Mouse (Mus musculus) erythroblast, adult 5-6 weeks (primary cell): ENCODE measurements at regions not wholly inside any gene's neighbourhood (a gene's known extent, or its start where the extent isn't known, plus 50 kb on each side); places are given as distances from the start of the nearest gene placed in this dataset.

Source experiments
- ATAC-seq: replicated peaks from 2 replicates; pipeline ENCODE4 v1.8.0; 2016; ENCODE audit warnings: moderate number of reproducible peaks, mild to moderate bottlenecking, moderate TSS enrichment, inconsistent platforms; ENCODE audit not compliant: poor library complexity, low FRiP score, severe bottlenecking

- ATAC-seq, result no peak
Observed at GRCm38 (mm10) chr13:97662741-97663140, 97.7 kb downstream of the Gm10260 start.

DNA sequence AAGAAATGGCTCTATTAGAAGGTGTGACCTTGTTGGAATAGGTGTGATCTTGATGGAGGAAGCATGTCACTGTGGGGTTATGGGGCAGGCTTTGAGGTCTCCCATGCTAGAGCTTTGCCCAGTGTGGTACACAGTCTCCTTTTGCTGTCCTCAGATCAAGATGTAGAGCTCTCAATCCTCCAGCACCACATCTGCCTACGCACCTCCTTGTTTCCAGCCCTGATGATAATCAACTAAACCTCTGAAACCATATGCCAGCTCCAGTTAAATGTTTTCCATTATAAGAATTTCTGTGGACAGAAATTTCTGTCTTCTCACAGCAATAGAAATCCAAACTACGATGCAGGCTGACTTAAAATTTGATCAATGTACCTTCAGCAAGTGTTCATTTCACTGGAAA lies 103.8 kb downstream of the Gm10260 start:
- no peak for ATAC-seq

GRCm38 (mm10) chr13:97652279-97652678 lies 108.2 kb downstream of the Gm10260 start:
- no peak for ATAC-seq

- no peak for ATAC-seq
Observed at GRCm38 (mm10) chr13:97651761-97652160, 108.7 kb downstream of the Gm10260 start.

DNA sequence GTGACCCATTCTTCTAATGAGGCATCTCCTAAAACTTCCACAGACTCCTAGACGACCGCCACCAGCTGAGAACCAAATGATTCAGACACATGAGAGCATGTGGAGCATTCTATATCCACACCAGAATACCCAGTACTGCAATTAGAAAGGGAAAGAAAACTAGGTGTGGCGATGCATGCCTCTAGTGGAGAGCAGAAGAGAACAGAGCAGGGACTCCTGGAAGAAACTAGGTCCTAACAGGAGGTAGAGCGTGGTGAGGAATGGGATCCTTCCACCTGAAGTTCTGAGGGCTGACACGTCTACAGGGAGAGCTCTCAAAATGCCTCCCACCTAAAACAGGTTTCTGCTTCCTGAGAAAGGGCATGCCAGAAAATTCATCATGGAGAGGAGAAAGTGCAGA lies 109.3 kb downstream of the Gm10260 start:
- ATAC-seq, result no peak; the same call in 1 of the 2 replicates

GRCm38 (mm10) chr13:97650191-97650590 lies 110.2 kb downstream of the Gm10260 start:
- no peak for ATAC-seq

- ATAC-seq, result no peak
Observed at GRCm38 (mm10) chr13:97647486-97647885, 112.9 kb downstream of the Gm10260 start.

GRCm38 (mm10) chr13:97646021-97646385 lies 114.4 kb downstream of the Gm10260 start:
- ATAC-seq, result no peak

DNA sequence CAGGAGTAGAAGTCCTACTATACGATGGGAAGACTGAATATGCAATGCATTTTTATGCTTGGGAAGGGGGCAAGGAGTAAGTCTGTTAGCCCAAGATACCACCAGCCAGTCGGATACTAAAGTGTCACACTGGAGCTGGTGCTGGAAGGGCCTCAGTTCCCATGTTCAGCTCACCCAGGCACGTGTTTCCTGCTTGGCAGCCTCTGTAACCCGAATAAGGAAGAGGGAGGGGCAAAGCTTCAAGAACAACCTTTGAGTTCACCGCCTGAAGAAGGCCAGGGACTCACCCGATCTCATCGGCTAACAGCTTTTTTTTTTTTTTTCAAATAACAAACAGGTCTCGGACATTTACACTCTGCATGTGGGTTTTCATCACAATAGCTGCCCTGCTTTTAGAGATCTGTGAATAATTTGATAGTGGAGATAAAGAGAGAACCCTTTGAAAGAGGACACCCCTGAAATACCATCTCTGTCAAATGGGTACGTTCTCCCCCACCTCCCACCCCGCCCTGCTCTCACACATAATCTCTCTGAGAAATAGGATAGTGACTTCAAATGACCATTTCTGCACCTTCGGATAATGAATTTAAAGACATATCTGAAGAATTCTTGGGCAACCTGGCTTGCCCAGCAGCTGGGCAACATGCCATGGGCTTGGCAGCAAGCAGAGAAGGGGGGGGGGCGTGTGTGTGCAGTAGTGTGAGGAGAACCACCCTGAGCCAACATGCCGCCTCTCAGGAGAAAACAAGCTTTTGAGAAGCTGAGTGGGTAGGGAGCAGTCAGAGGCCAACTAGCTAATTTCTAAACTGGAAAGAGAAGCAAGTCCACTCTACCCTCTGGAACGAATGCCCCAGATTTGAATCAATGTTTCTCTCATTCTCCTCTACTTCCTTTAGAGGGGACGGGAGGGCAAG lies 115.1 kb downstream of the Gm10260 start:
- peak; percentile 40; the same call in 1 of the 2 replicates for ATAC-seq

GRCm38 (mm10) chr13:97640236-97640635 lies 120.2 kb downstream of the Gm10260 start:
- ATAC-seq, result no peak

DNA sequence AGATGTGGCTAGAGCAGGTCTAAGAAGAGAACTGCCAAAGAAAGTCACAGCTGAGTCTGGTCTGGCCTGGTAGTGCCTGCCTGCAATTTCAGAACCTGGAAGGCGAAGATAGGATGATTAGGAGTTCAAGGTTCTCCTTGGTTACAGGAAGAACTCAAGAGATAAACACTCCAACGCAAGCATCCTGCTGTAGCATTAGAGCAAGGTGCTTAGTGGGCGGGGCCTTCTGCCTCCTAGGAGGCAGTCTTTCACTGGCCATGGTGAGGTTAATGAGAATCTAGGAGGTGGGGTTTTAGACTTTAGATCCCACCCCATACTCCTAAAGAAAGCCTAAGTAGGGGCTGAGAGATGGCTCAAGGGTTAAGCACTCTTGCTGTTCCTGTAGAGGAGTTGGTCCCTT lies 120.8 kb downstream of the Gm10260 start:
- ATAC-seq, result 0 out of 2 replicates have a peak, but pooled peaks have one; percentile 50

- ATAC-seq, result no peak
Observed at GRCm38 (mm10) chr13:97638457-97639088, 121.9 kb downstream of the Gm10260 start.

GRCm38 (mm10) chr13:97637506-97637905 lies 122.9 kb downstream of the Gm10260 start:
- no peak for ATAC-seq

- ATAC-seq, result no peak
Observed at GRCm38 (mm10) chr13:97634041-97634788, 126.2 kb downstream of the Gm10260 start.

DNA sequence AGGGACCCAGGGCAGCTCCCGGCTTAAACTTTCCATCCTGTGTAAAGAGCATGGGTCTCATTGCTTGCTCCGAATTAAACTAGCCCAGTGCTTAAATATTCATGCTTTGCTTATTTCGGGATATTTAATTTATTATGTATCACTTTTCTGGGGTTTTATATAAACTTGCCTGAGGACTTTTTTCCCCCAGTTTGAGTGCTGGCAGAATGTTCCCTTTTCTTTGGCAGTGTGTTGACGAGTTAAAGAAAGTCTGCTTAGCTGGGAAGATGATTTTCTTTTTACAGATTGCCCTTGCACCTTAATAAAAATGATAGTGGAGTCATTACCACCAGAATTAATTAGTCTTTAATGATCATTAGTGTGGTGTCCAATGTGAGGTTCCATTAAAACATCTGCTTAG lies 126.9 kb downstream of the Gm10260 start:
- no peak for ATAC-seq

DNA sequence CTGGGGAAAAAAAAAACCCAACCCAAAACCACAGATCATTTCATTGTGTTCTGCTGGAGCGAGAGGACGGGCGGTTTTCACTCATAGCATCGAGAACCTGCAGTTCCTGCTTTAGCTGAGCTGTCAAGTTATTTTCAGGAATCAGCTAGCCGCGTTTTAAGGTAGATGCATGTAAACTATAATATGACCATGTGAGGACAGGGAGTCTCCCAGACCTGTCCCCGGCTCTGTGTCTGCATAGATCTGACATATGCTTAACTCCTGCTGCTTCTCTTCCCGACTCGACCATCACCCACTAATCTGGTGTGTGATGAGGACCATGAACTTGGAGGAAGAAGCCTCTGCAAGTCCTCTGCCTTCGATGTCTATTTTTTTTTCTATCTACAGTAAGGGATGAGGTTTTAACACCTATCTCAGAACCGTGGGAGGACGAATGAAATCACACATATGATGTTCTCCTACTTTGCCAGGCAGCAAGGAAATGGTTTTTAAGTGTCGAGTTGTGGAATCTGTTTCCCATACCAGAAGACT lies 128.5 kb downstream of the Gm10260 start:
- ATAC-seq, result no peak

DNA sequence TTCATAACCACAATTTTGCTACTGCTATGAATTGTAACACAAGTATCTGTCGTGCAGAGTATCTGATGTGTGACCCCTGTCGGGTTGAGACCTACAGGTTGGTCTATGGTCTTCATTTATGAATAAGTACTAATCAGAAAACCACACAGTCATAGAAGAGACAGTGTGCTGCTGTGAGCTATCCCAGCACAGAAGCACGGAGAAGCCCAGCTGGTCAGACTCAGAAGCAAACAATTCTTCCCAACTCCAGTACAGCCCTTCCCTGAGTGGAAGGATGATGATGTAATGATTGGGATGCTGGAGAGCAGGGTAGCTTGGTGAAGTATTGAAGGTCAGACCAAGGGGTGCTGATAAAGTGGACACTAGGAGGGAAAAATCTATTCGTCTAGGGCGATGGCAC lies 129.5 kb downstream of the Gm10260 start:
- no peak for ATAC-seq

- ATAC-seq, result no peak
Observed at GRCm38 (mm10) chr13:97628608-97629007, 131.8 kb downstream of the Gm10260 start.

DNA sequence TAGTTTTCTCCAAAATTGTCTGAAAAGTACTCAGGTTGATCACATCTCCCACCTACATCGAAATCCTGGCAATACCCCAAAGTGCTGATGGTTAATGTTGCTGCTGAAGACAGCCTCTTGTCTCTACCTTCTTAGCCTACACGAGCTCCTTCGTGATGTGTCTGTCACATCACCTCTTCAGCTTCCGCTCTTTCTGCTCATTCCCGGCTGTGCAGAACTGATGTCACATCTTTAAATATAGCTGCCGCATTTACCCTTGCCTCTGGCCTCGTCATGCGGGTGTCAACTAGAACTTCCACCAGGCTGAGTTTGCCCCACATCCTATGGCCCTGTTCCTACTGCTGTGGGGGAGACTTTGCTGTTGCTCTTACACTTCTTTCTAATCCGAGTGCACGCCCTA lies 133.2 kb downstream of the Gm10260 start:
- no peak for ATAC-seq

DNA sequence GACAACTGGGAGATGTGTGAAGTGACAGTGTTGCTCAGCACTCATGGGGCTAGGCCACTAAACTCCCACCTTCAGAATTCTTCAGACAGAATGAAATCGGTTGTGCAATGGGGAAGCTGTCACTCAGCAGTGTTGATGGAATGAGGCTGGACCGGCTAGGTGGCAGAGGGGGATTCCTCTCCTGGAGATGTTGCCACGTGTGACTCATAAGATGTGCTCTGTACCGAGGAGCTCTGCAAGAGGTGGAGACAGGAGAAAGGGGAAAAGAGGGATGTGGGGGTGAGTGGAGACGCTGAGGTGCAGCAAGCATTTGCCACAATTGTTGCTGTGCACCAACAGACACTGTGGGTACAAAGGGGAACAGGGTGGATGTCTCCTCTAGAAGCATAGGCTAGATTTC lies 133.6 kb downstream of the Gm10260 start:
- ATAC-seq, result no peak
